Mouse (Mus musculus): ENCODE results near the gene Mtg2. TPM values are rescaled to one million over a fixed set of nuclear protein-coding genes. Genes with fewer than 3 reads are reported as not detected.

Mtg2 gene
- polyA plus RNA-seq, 2 experiments from 2014 or later: 42.6 to 52.6 TPM

DNA sequence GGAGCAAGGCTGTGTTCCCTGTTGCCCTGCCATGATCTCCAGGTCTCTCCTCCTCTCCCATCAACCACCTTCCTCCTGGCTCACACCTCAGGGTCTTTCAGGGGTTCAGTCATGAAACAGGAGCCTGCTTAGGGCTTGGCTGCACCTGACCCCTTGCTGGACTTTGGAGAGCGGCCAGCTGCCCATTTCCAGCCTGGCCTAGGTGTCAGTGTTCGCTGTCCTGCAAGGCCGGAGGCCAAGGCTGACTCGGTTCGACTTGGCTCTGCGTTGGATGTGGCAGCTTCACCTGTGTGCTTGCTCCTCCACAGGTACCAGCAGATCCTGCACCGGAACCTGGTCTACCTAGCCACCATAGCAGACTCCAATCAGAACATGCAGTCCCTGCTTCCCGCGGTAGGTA is 17.4 kb upstream of the Mtg2 start:
- no peak for ATAC-seq

DNA sequence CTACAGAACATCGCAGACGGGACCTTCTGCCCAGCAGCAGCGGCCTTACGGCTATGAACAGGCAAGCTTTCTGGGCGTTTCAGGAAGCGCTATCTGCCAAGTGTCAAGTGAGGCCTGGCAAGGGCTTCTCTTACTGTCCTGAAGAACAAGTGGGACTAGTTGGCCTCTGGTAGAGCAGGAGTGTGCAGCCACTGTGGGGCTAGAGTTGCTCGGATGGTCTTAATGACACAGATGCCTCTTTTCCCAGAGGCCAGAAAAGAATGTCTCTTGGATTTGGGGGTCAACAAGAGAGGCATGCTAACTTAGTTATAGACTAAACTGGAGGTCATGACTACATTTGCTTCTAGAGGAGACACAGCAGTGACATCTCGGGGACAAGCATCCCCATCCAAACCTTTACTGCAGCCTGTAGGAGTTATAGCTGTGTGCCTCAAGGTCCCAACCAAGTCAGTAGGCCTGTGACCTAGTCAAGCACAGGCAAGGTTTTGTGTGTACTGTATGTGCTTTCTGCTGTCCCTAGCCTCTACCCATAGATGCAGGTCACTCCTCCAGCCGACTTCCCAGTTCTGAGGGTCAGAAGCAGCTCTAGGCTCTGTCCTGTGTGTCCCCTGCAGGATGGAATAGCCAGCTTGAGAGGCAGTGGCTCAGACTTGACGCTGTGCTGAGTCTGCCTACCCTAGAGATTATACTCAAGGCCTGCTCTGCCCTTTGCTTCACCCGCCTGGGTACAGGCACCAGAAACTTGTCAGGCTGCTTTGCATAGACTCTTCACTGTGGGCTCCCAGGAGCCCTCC is 6.9 kb upstream of the Mtg2 start:
- no peak for ATAC-seq

DNA sequence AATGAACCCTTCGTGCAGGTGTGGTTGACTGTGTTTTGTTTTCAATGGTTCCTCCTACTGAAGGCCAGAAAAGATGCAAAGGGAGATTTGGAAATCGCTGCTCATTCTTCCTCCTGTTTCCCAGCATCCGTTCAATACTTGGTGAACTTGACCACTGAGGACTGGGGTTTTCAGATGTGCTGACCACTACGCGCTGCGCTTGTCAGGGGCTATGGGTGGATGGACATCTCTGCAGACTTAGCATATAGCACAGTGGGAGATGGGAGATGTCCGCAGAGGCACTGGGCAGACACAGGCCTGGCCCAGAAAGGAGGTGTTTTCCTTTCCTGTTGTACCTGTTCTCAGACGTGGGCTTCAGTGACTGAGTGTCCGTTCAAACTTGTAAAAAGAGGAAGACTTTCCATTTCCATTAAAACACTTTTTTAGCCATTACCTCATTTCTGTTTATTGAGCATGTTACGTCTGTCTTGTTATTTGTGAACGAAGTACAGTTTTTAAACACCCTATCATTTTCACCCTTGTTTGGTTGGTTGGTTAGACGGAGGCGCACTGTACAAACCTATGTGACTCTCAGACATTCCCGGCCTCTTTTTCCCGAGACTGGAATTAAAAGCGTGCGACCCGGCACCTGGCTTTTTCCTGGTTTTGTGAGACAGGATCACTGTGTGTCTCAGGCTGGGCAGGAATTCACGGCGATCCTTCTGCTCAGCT is 463 bp upstream of the Mtg2 start:
- ATAC-seq: peak; percentile 36

DNA sequence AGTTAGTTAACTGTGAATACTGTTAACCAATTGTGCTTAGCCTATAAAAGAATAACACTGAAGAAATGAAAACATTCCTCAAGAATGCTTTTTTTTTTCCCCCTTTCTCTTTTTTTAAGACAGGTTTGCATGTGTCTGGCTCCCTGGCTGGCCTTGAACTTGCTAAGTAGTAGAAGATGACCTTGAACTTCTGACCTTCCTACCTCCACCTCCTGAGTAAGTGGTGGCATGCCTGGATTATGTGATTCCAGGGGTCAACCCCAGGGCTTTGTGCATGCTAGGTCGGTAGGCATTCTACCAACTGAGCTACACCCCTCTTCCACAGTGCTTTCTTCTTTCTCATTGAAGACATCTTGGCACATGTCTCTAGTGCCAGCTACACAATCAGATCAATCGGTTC is 1.3 kb downstream of the Mtg2 start:
- ATAC-seq: no peak

DNA sequence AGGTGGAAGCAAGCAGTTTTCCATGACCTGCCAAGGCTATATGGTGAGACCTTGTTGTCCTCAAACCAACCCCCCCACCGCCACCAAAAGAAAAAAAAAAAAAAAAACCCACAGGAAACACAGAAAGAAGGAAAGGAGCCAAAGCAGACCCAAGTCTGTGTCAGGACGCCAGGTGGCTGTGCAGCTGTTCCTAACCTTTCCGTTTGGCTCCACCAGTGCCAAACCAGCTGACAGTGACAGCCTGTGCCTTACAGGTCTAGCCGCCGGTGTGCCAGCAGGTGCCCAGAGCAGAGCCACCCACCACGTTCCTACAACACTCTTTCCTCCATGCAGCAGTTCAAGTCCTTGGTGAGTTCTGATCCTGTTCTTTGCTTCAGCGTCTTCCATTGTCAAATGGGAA is 2.5 kb downstream of the Mtg2 start:
- no peak for ATAC-seq

DNA sequence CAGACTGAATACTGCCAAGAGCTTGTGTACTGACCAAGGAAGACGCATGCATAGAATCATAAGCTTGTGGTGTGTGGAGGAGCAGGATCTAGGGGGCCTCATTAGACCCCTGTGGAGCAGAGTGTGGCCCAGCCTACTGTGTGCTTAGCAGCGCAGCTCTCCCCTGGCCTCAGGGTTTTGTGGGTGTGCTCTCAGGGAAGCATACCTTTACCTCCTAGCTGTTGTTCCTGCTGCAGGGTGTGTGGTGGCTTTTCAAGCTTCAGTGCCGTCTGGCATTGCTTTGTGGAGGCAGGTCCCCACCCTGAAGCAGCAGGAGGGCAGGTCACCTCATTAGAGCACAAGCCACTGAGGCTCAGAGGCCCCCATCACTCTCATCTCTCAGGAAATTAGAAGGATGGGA is 7.2 kb downstream of the Mtg2 start:
- no peak for ATAC-seq

DNA sequence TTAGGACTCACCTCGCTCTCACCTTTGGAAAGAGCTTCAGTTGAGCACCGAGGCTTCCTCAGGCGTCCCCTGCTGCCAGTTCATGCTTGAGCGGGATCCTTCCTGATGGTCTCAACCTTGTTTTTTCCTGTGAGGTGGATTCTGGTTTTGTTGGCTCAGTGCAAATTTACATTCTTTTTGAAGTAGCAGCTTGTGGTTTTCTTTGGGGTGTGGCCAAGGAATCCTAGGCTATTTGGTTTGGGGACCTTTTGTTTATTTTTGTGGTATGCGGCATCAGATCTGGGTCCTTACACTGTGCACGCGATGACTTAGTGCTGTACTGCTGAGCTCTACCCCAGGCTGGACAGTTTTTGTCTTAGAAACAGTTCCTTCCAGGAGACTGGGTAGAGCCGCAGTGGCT is 10.3 kb downstream of the Mtg2 start:
- no peak for ATAC-seq

DNA sequence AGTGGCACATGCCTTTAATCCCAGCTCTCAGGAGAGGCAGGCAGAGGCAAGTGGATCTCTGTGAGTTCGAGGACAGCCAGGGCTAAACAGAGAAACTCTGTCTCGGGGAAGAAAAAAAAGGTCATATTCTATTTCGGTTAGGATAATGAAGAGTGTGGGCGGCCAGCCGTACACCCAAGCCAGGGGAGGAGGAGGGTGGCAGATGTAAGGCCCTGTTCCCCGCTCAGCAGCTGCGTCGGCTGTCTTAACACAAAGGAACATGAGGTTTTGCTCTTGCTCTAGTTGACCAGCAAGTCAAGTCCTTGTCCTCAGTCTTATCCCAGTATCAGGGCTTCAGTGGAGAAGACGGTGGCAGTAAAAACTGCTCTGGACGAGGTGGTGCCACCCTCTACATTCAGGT is 12.7 kb downstream of the Mtg2 start:
- ATAC-seq: no peak

DNA sequence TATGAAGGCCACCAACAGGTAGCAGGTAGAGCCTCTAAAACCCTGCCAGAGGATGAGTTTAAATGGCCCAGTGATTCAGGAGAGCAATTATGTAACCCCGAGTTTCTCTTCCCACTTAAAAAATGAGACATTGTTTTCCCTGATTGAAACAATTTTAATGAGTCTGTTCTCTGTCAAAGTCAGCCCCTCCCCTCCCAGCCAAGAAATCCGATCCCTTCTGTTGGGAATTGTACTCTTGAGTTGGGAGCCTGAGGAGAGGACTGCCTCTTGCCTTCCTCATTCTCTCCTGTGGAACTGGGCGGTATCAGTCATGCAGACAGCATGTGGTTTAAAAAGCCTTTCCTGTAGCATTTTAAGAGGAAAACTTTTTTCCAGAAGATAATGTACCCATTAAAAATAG is 14.2 kb downstream of the Mtg2 start:
- ATAC-seq: no peak

DNA sequence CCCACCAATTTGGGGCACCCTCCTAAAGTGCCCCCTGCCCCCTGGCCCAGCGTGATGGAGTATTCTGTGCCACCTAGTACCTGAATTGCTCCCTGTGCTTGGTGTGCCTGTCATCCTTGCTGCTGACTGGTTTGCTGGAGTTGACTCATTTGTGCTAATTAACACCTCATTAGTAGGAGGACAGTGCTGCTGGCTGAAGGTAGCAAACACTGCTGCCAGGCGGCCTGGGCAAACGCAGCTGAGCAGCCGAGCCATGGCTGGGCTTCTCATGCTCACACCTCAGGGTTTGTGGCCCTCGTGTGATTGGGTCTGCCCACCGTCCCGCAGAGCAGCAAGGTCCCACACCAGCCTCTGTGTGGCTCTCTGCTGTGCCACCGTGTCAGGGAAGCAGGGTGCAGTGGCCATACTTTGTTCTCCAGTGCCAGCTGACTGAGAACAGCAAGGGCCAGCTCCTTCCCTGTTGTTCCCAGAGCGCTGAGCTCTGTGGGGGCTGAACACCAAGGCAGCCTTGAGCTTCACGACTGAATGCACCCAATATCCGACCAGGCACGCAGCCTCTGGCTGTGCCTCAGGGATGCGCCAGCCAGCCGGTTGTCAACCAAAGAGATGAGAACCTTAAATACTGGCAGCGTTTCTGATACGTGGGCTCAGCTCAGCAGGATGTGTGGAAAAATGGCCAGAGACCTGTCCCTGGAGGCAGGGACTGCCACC is 15.7 kb downstream of the Mtg2 start:
- no peak for ATAC-seq

DNA sequence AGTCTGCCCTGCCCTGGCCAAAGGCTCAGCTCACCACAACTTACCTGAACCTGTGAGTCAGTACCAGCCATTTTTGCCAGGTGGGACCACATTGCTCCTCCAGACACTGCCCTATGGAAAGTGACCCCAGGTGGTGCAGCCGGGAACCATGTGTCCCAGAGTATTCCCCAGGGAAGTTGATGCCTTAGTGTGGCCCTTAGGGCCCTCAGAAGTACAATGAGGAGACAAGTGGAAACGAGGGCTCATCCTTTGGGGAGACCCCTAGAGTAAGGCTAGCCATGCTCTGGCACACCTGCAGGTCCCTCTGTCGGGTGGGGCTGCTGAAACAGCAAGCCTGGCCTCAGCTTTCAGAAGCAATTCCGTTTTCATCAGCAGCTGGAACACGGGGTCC is 16.2 kb downstream of the Mtg2 start:
- ATAC-seq: no peak

DNA sequence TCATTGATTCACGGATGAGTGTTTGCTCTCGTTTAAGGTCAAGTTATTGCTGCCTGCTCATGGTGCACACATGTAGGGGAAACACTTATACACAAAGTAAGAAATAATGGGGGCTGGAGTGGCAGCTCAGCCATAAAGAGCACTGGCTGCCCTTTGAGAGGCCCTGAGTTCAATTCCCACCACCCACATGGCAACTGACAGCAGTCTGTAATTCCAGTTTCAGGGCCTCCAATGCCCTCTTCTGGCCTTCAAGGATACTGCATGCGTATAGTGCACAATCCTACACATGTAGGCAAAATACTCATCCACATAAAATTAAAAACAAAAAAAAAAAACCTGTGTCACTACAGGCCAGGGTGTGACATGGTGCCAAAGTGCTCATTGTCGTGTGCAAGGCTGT is 17.1 kb downstream of the Mtg2 start:
- ATAC-seq: no peak

DNA sequence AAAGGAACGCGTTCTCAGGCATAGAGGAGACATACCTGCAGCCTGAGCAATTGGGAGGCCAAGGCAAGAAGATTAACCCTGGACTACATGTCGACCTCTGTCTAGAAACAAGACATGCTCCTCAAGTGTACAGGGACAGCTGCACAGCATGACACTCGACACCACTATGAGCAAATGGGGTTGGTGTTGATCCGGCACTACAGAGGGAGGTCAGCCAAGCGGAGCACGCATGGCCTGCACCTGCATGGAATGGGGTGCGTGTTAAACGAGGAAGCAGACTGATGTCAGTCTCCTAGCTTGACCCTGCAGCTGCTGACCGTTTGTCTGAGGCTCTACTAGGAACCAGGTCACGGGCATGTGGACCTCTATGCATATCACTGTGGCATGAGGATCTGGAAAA is 19.9 kb downstream of the Mtg2 start:
- no peak for ATAC-seq

DNA sequence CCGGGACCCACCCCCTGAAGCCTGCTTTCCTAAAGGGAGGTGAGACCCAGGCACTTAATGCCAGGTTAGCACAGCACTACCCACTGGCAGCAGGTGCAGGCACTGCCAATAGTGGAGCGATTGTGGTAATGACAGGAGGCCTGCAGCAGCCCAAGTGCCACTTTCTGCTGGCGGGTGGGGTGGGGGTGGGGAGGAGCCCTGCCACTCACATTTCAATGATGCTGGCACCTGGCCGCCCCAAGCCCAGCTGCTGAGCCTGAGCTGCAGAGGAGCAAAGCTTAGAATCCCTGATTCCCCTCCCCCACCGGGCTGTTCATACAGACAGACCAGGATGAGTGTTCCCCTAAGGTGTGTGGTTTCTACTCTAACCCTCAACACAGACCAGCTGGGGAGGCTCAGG is 25.3 kb downstream of the Mtg2 start:
- no peak for ATAC-seq

DNA sequence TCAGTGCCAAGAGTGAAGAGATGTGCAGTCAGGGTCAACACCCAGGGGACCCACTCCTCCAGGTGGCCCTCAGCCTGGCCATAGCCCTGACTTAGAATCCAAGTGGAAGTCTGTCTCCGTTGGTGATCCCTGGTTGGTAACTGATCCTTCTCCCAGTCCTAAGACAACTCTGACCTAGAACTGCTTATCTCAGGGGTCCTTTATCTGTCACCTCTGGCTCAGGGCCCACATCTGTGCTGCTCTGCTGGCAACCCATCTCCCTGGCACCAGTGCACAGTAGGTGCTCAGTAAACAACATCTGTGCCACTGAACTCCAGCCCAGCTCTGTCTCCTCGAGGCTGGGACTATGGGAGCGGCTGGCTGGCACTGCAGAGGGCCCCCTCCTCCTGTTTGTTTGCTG is 27.2 kb downstream of the Mtg2 start:
- ATAC-seq: no peak

DNA sequence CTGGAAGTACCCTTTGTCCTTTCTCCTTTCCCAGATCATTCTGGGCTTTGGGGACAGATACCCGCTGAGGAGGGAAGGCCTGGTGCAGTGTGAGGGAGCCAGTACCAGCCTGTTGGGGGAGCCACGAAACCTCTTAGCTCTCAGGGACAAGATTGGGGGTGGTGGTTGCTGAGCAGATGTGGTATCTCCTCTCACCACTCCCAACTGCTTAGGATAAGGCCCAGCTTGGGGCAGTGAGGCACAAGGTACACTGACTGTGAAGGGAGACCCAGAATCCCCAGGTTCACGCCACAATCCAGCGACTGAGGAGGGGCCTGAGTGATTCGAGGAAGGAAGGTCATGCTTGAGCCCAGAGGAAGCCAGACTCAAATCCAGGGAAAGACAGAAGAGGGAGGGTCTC is 27.8 kb downstream of the Mtg2 start:
- ATAC-seq: no peak

DNA sequence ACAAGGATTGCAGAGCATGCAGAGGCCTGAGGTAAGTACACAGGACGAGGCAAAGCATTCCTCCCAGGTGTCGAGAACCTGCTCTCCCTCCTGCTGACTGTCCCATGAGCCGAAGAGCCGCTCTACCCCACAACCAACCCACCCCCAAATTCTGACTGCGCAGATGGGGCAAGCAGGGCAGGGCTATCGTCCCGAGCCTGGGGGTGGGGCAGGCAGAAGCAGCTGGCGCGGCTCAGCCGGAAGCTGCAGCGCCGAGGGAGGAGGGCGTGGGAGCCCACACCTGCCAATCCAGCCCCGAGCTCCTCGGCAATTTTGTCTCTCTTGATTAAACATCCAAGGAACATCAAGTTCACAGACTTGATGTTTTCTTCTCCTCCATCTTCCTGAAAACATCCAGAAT is 29.1 kb downstream of the Mtg2 start:
- ATAC-seq: peak; percentile 75

DNA sequence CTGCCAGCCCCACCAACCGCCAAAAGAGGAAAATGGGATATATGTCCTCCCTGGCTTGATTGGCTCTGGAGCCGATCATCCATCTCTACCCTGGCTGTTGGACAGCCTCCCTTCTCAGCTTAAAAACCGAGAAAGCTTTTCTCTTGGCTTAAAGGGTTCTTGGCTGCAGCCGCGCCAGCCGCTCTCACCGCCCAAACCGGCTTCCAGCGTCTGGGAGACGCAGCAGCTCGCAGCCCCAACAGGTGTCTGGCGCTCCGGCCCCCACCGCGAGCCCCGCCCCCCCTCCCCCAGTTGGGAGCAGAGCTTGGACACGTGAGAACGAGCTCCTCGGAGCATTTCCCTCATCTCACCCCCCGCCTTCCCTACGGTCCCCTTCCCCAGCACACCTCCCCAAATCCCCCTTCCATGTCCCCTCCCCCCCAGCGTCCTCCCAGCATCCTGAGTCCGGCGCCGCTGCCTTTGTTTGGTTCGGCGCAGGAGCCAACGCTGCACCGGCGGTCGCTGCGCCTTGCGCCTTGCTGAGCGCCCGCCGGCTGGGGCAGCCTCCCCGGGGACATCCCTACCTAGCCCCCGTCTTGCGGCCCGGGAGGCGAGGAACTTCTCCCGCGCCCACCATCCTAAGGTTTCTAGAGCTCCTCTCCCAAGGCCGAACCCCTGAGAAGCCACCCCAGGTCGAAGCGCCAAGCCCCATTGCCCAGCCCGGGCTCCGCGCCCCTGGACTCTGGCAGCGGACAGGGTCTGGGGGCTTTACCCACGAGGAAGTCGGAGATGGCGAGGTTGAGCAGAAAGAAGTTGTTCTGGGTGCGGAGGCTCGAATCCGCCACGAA is 33.0 kb downstream of the Mtg2 start:
- ATAC-seq: no peak

DNA sequence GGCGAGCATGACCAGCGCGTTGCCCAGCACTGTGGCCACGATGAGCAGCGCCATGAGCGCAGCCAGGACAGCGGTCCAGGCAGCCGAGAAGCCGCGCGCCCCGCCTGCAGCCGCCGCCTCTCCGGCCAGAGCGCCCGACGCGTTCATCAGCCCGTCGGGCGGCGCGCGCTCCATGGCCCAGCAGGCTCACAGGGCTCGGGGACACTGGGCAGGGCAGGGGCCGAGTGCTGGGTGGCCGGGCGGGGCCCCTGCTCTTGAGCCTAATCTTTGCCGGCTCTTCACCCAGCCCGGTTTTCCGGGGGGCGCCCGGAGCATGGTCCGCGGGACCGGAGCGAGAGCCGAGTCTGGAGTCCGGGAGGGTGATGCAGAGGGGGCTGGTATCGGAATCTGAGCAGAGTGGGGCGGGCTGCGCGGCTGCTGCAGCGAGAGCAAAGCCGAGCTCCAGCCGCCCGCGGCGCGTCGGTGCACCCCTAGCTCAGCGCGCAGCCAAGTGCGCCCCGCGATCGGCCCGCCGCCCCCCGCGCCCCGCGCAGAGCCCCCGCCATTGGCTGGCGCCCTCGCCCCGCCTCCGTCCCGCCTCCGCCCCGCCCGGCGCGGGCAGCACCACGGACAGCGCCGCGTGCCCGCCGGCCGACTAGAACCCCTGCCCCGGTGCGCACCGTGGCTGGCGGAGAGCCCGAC is 33.7 kb downstream of the Mtg2 start, which contains the start of gene Hrh3:
Gene Hrh3 (minus strand): TSS at position 511 of the 681 bp plus-strand sequence.
- peak; percentile 64 for ATAC-seq

DNA sequence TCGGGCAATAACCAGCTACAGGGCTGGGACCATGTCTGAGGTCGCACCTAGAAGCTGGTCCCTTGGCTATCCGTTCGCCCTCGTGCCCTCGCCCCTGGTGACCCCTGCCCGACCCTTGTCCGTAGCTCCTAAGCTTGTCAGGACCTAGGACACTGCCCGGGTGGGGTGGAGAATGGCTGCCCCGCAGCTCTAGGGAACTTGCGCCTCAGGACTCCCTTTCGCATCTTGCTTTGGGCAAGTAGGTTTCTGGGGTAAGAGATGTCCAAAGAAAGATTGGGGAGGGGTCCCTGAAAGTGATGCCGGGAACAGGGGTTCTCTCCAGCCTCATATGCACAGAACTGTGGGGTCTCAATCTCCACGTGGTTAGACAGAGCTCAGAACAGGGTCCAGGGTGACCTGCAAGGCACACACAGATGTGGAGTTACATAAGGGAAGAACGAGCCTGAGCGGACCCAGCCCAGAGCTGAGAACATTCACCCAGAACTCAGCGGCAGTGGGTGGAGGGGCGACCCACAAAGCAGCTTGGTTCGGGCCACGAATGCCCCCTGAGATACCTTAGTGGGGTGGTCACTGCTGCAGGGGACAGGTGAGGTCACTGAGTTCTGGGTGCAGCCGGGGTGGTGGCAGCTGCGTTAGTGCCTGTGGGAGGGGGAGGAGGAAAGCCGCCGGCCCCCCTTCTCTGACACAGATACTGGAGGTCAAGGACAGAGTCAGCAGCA is 34.4 kb downstream of the Mtg2 start:
- ATAC-seq: no peak

DNA sequence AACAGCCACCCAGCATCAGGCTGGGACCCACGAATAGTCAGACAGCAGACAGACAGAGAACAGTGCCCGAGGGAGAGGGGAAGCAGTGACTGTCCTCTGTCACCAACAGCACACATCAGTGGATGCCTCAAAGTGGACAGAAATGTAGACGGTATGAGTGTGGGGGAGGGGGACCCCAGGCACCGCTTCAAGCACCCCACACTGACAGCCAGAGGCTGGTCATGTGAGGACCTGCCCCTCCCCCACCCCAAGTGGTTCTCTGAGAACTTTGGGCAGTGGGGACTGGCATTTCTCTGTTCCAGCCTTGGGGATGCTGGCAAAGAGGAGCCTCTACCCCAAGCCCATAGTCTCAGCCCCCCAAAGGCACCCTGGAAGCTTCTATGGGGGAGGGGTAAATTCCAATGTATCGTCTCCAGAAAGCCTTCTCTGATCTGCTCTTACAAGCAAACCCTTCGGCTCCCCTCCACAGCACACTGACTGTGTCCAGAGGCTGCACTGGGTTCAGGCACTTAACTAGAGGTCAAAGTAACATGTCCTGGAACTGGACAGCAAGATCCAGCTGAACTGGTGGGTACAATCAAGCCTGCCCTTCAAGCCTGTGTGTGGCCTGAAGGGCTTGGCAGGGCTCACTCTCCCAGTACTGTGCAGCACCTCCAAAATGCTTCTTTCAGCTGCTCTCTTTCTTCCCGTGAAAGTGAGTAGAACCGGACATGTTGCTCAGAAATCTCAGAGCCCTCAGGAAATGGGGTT is 35.2 kb downstream of the Mtg2 start:
- no peak for ATAC-seq
